Mouse (Mus musculus): ENCODE data around the gene Apex1. TPM values are rescaled to one million over a fixed set of nuclear protein-coding genes. Genes with fewer than 3 reads are reported as not detected.

Gene Apex1
- total and polyA plus RNA-seq, 3 experiments = 129 to 155 TPM; not detected in 1

GRCm38 (mm10) chr14:50930754-50931492 is 6.2 kb downstream of the Apex1 start, which contains the start of the genes Pip4p1 and Pnp (continued):
- no peak for TF ChIP-seq ZKSCAN1 (IDR thresholded peaks at IDR 0.05; ENCODE audit: low read depth, low read length)
- no peak for TF ChIP-seq GABPA (IDR thresholded peaks at IDR 0.05; ENCODE audit: low read depth, low read length)
- TF ChIP-seq MYC (IDR thresholded peaks at IDR 0.05; ENCODE audit: low read depth, low read length) = peak; percentile 71
- peak; percentile 95 to 98 for TF ChIP-seq USF2 (IDR thresholded peaks at IDR 0.05; ENCODE audit: borderline replicate concordance in 1 of 2, insufficient read depth in 1 of 2, low read depth in 1 of 2, low read length in 2 of 2)
- TF ChIP-seq CHD1 (IDR thresholded peaks at IDR 0.05; ENCODE audit: low read depth, low read length) = no peak
- TF ChIP-seq ELF1 (IDR thresholded peaks at IDR 0.05; ENCODE audit: low read depth, low read length) = peak; percentile 85
- peak; percentile 97 for TF ChIP-seq USF1 (IDR thresholded peaks at IDR 0.05; ENCODE audit: low read depth, low read length)
- peak; percentile 69 to 83 for TF ChIP-seq POLR2A (IDR thresholded peaks at IDR 0.05; ENCODE audit: control insufficient read depth in 1 of 2, insufficient read depth in 1 of 2, low read depth in 1 of 2, low read length in 2 of 2, poor library complexity in 1 of 2)
- TF ChIP-seq TAL1 (IDR thresholded peaks at IDR 0.05; ENCODE audit: low read length) = no peak
- TF ChIP-seq RCOR1 (IDR thresholded peaks at IDR 0.05; ENCODE audit: low read depth, low read length) = no peak
- no peak for TF ChIP-seq TBP (IDR thresholded peaks at IDR 0.05; ENCODE audit: low read depth, low read length)

GRCm38 (mm10) chr14:50931493-50932020 is 6.8 kb downstream of the Apex1 start:
- Histone ChIP-seq H3K79me2 (ENCODE audit: control insufficient read depth, insufficient read depth, low read length, poor library complexity) (peaks cover 10% of the 10 kb centered on the region), H3K36me3 (ENCODE audit: control insufficient read depth in 1 of 2, insufficient read depth in 2 of 2, low read length in 2 of 2) (peaks cover 0 to 8% of the 10 kb centered on the region in 2 experiments; a peak in 2 of 4 replicates), H3K4me1 (ENCODE audit: control insufficient read depth in 1 of 2, insufficient read depth in 2 of 2, low read length in 2 of 2) (peaks cover 0 to 4% of the 10 kb centered on the region in 2 experiments; a peak in 2 of 4 replicates), H3K9ac (ENCODE audit: control insufficient read depth, low read depth, low read length, poor library complexity, severe bottlenecking) (peak overlapping the region; percentile 89), H3K27ac (ENCODE audit: control insufficient read depth, low read depth, low read length) (peak overlapping the region; percentile 97), H3K9me3 (replicated peaks; ENCODE audit: insufficient read depth, low read length) (no peaks in the 10 kb centered on the region), H3K27me3 (ENCODE audit: control insufficient read depth in 1 of 2, insufficient read depth in 2 of 2, low read length in 2 of 2) (no peaks in the 10 kb centered on the region), H3K4me3 (ENCODE audit: control insufficient read depth in 1 of 2, insufficient read depth in 1 of 2, low read depth in 2 of 2, low read length in 2 of 2) (peak overlapping the region; percentile 49 to 70)
- TF ChIP-seq GATA1 (IDR thresholded peaks at IDR 0.05; ENCODE audit: low read depth, low read length) = peak; percentile 37; the same call in 1 of the 2 replicates
- peak in 1 of 2 experiments; percentile 31; a peak in 1 of 4 replicates for TF ChIP-seq POLR2A (IDR thresholded peaks at IDR 0.05; ENCODE audit: control insufficient read depth in 1 of 2, insufficient read depth in 1 of 2, low read depth in 1 of 2, low read length in 2 of 2, poor library complexity in 1 of 2)
- peak; percentile 66 for TF ChIP-seq POLR2AphosphoS2 (IDR thresholded peaks at IDR 0.05; ENCODE audit: low read length)
- peak; percentile 17; the same call in 1 of the 2 replicates for TF ChIP-seq ETS1 (IDR thresholded peaks at IDR 0.05; ENCODE audit: low read depth, low read length)
- no peak for TF ChIP-seq MEF2A (IDR thresholded peaks at IDR 0.05; ENCODE audit: extremely low read depth, insufficient replicate concordance, low read depth, low read length, poor library complexity, severe bottlenecking)
- no peak for TF ChIP-seq TCF12 (IDR thresholded peaks at IDR 0.05; ENCODE audit: low read depth, low read length)
- peak; percentile 60 for TF ChIP-seq MYC (IDR thresholded peaks at IDR 0.05; ENCODE audit: low read depth, low read length)
- TF ChIP-seq EP300 (IDR thresholded peaks at IDR 0.05; ENCODE audit: low read depth in 1 of 2, low read length in 2 of 2) = no peak
- peak; percentile 46; the same call in 1 of the 2 replicates for TF ChIP-seq NRF1 (IDR thresholded peaks at IDR 0.05; ENCODE audit: insufficient read depth, low read depth, low read length, poor library complexity, severe bottlenecking)
- TF ChIP-seq MXI1 (IDR thresholded peaks at IDR 0.05; ENCODE audit: low read depth, low read length) = peak; percentile 61
- TF ChIP-seq MYB (IDR thresholded peaks at IDR 0.05; ENCODE audit: low read depth, low read length) = 0 out of 2 replicates have a peak, but pooled peaks have one; percentile 9
- TF ChIP-seq NELFE (IDR thresholded peaks at IDR 0.05; ENCODE audit: low read depth, low read length) = peak; percentile 44
- DNase-seq (ENCODE audit: low read depth, low spot score) = peak; percentile 78
